Mouse (Mus musculus): Measurements from ENCODE around the gene Pam. TPM values are rescaled to one million over a fixed set of nuclear protein-coding genes. Genes with fewer than 3 reads are reported as not detected.

Pam gene
- polyA plus RNA-seq, 1 experiment from 2014 or later = 41.5 TPM

DNA sequence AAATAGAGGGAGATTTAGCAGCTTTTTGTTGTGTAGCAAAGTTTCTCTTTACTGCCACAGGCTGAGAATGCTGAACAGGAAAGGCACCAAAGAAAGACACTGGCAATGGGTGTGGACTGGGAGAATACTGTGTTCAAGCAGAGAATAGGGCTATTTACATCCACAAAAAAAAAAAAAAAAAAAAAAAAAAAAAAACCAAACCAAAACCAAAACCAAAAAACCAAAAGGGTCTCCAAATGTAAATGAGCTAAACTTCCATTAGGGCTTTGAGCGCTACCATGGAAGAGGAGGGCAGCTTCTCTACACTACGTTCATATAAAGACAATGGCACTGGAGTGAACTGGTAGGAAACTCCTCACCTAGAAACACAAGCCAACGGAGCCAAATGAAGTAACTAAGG, 274.2 kb downstream of the Pam start:
- ATAC-seq (ENCODE audit: insufficient read depth) (no peak), DNase-seq (no peak)
- Histone ChIP-seq H3K27me3 (ENCODE audit: insufficient read depth, low read length) (no peaks in the 10 kb centered on the region), H3K4me2 (no peak overlapping the region), H3K9me3 (ENCODE audit: low read depth, low read length) (no peaks in the 10 kb centered on the region), H3K9ac (no peak overlapping the region), H3K27ac (ENCODE audit: low read depth) (no peak overlapping the region), H3K4me1 (ENCODE audit: insufficient read depth) (no peaks in the 10 kb centered on the region), H3K36me3 (ENCODE audit: insufficient read depth) (no peaks in the 10 kb centered on the region), H3K4me3 (ENCODE audit: low read depth, low read length) (no peak overlapping the region)
- no peak for TF ChIP-seq CTCF (IDR thresholded peaks at IDR 0.05; ENCODE audit: low read depth)
- 91% methylated on average over 3 of the region's 3 CpGs for WGBS

DNA sequence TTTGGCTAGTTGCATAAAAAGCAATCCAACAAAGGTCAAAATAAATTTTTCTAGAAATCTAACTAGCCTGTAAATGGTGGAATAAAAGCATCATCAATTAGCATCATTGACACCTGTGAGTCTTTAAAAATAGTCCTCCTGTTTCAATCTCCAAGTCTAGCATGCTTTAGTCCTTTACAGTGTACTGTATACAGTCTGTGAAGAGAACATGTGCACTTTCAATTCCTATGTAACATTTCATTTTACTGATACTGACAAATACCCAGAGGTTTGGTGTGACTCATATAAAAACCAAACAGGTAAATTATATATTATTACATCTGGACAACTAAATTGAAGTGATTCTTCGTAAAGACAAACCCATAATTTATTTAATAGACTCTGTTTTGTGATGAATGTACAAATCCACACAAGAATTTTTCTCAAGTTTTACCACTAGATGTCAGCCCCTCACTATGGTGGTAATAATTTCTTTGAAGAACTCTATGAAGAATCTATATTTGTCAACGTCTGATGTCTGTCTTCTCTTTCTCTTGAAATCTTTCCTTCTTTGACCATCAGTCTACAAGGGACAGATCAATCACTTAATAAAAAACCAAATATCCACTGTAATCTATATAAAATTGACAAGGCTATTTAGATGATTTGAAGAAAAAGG, 286.1 kb downstream of the Pam start:
- Histone ChIP-seq H3K27me3 (ENCODE audit: insufficient read depth, low read length) (no peaks in the 10 kb centered on the region), H3K4me1 (ENCODE audit: insufficient read depth) (no peaks in the 10 kb centered on the region), H3K27ac (ENCODE audit: low read depth) (no peak overlapping the region), H3K4me2 (no peak overlapping the region), H3K9me3 (ENCODE audit: low read depth, low read length) (no peaks in the 10 kb centered on the region), H3K9ac (no peak overlapping the region), H3K36me3 (ENCODE audit: insufficient read depth) (no peaks in the 10 kb centered on the region), H3K4me3 (ENCODE audit: low read depth, low read length) (no peak overlapping the region)
- peak; percentile 59 for TF ChIP-seq CTCF (IDR thresholded peaks at IDR 0.05; ENCODE audit: low read depth)
- ATAC-seq (ENCODE audit: insufficient read depth) (no peak), DNase-seq (peak; percentile 75)
- 35% methylated on average over 2 of the region's 2 CpGs for WGBS

- no peak for ATAC-seq (ENCODE audit: insufficient read depth)
- H3K36me3 ChIP-seq (ENCODE audit: insufficient read depth) = no peaks in the 10 kb centered on the region
These were observed 290.9 kb downstream of the Pam start for GRCm38 (mm10) chr1:97804520-97804919.

GRCm38 (mm10) chr1:97802207-97802902, 293.1 kb downstream of the Pam start:
- peak; percentile 57 for TF ChIP-seq CTCF (IDR thresholded peaks at IDR 0.05; ENCODE audit: low read depth)
- 37% methylated on average over 4 of the region's 4 CpGs for WGBS

More at GRCm38 (mm10) chr1:97804520-97804919, 290.9 kb downstream of the Pam start:
- Histone ChIP-seq H3K9ac (no peak overlapping the region), H3K4me2 (no peak overlapping the region), H3K27me3 (ENCODE audit: insufficient read depth, low read length) (no peaks in the 10 kb centered on the region), H3K4me3 (ENCODE audit: low read depth, low read length) (no peak overlapping the region), H3K27ac (ENCODE audit: low read depth) (no peak overlapping the region), H3K4me1 (ENCODE audit: insufficient read depth) (no peaks in the 10 kb centered on the region), H3K9me3 (ENCODE audit: low read depth, low read length) (no peaks in the 10 kb centered on the region; the same call in 1 of the 2 replicates)
- no peak for DNase-seq
- no peak for TF ChIP-seq CTCF (IDR thresholded peaks at IDR 0.05; ENCODE audit: low read depth)

DNA sequence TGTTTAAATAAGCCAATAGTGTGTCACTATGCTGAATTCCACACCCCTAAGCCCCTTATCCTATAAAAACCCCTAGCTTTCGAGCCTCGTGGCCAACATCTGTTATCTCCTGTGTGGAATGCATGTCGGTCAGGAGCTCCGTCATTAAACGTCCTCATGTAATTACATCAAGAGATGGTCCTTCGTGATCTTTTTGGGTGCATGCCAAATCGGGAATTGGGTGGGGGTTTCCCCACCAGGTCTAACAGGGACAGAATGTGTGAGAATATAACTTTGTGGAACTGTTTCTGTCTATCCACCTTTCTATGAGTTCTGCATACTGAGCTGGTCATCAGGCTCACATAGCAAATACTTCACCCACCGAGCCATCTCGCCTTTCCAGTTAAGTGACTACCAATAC, 299.5 kb downstream of the Pam start:
- H3K9ac ChIP-seq = no peak overlapping the region
- ATAC-seq (ENCODE audit: insufficient read depth) (no peak), DNase-seq (no peak)
- H3K36me3 ChIP-seq (ENCODE audit: insufficient read depth) = no peaks in the 10 kb centered on the region
- whole genome bisulfite sequencing = 53% methylated on average over 9 of the region's 9 CpGs
- no peak overlapping the region for H3K4me3 ChIP-seq (ENCODE audit: low read depth, low read length)
- no peak overlapping the region for H3K27ac ChIP-seq (ENCODE audit: low read depth)
- TF ChIP-seq CTCF (IDR thresholded peaks at IDR 0.05; ENCODE audit: low read depth) = no peak
- no peaks in the 10 kb centered on the region for H3K4me1 ChIP-seq (ENCODE audit: insufficient read depth)
- H3K4me2 ChIP-seq = no peak overlapping the region
- H3K27me3 ChIP-seq (ENCODE audit: insufficient read depth, low read length) = no peaks in the 10 kb centered on the region
- H3K9me3 ChIP-seq (ENCODE audit: low read depth, low read length) = no peaks in the 10 kb centered on the region; the same call in 1 of the 2 replicates

More at GRCm38 (mm10) chr1:97802207-97802902, 293.1 kb downstream of the Pam start:
- Histone ChIP-seq H3K36me3 (ENCODE audit: insufficient read depth) (no peaks in the 10 kb centered on the region), H3K9ac (no peak overlapping the region), H3K27me3 (ENCODE audit: insufficient read depth, low read length) (no peaks in the 10 kb centered on the region), H3K4me2 (no peak overlapping the region), H3K9me3 (ENCODE audit: low read depth, low read length) (no peaks in the 10 kb centered on the region; the same call in 1 of the 2 replicates), H3K4me1 (ENCODE audit: insufficient read depth) (no peaks in the 10 kb centered on the region), H3K27ac (ENCODE audit: low read depth) (no peak overlapping the region), H3K4me3 (ENCODE audit: low read depth, low read length) (no peak overlapping the region)
- DNase-seq (peak; percentile 69), ATAC-seq (ENCODE audit: insufficient read depth) (no peak)

DNA sequence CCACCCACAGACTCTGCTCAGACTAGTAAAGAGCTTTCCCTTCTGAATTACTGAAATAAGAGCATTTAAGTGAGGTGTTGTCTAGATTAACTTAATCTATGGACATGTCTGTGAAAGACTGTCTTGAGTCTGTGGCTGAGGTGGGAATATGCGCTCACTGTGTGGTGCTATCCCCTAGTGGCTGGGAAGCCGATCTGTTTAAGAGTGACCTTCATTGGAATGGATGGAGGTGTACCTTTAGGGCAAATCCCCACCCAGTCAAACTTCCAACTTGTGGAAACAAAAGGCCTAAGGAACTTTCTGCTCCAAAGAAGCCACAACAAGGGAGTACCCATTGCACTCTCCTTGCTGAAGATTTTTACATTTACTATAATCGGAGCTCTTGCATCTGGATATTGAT, 301.3 kb downstream of the Pam start:
- H3K4me2 ChIP-seq = no peak overlapping the region
- TF ChIP-seq CTCF (IDR thresholded peaks at IDR 0.05; ENCODE audit: low read depth) = no peak
- H3K9me3 ChIP-seq (ENCODE audit: low read depth, low read length) = no peaks in the 10 kb centered on the region
- DNase-seq (no peak), ATAC-seq (ENCODE audit: insufficient read depth) (no peak)
- 92% methylated on average over 3 of the region's 3 CpGs for whole genome bisulfite sequencing
- H3K4me1 ChIP-seq (ENCODE audit: insufficient read depth) = no peaks in the 10 kb centered on the region
- H3K36me3 ChIP-seq (ENCODE audit: insufficient read depth) = no peaks in the 10 kb centered on the region
- H3K9ac ChIP-seq = no peak overlapping the region
- no peak overlapping the region for H3K4me3 ChIP-seq (ENCODE audit: low read depth, low read length)
- H3K27ac ChIP-seq (ENCODE audit: low read depth) = no peak overlapping the region
- no peaks in the 10 kb centered on the region for H3K27me3 ChIP-seq (ENCODE audit: insufficient read depth, low read length)

DNA sequence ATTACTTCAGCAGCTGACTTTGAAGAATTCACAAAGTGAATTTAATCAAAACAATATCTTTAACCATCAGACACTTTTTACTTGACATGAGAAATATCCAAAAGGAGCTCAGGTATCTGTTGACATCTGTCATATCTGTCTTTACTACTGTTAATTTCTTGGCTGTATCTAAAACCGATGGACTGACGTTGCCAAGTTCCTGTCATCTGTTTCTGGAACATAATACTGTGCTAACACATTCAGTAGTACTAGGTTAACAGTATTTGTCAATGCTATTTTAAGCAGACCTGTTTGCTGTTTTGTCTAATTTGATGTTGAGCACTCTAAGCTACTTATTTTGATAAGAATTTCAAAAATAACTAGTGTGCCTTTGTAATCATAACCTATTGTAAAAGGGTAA, 307.0 kb downstream of the Pam start:
- Histone ChIP-seq H3K9ac (no peak overlapping the region), H3K36me3 (ENCODE audit: insufficient read depth) (0 out of 2 replicates have a peak, but pooled peaks cover 7% of the 10 kb centered on the region), H3K9me3 (ENCODE audit: low read depth, low read length) (no peaks in the 10 kb centered on the region), H3K27ac (ENCODE audit: low read depth) (no peak overlapping the region), H3K4me1 (ENCODE audit: insufficient read depth) (no peaks in the 10 kb centered on the region), H3K27me3 (ENCODE audit: insufficient read depth, low read length) (no peaks in the 10 kb centered on the region), H3K4me3 (ENCODE audit: low read depth, low read length) (no peak overlapping the region), H3K4me2 (no peak overlapping the region)
- no peak for DNase-seq
- 74% methylated on average over 2 of the region's 2 CpGs for WGBS
- no peak for TF ChIP-seq CTCF (IDR thresholded peaks at IDR 0.05; ENCODE audit: low read depth)
- ATAC-seq (ENCODE audit: insufficient read depth) = no peak
